Mouse (Mus musculus) heart, embryonic 14.5 days (tissue): ENCODE measurements at regions not wholly inside any gene's neighbourhood (a gene's known extent, or its start where the extent isn't known, plus 50 kb on each side); places are given as distances from the start of the nearest gene placed in this dataset.
"Not testable (repeated sequence)": the region's sequence is repeated elsewhere in the genome, so short reads cannot be mapped to it uniquely, and the experiment has no call there.

ENCODE experiments used
- ATAC-seq: fragments of 200-750 bp; cut with Nextera tagmentation; 2 replicates; pipeline ENCODE4 v1.8.0; 2017; ENCODE audit warnings: low read depth, moderate TSS enrichment; ENCODE audit not compliant: insufficient number of reproducible peaks, insufficient read depth, low FRiP score
- H3K27ac ChIP-seq, 2 experiments: fragments of 200-500 bp in 1 of 2; fragments of 300-500 bp in 1 of 2; sonication (generic) in 1 of 2; replicated peaks in 1 of 2; 2 replicates each; pipeline ENCODE4 v1.5.1; 2012 to 2014; ENCODE audit warnings: low read depth in 2 of 2, low read length in 2 of 2, control low read depth in 1 of 2, mild to moderate bottlenecking in 1 of 2, mixed read lengths in 1 of 2; ENCODE audit not compliant: control insufficient read depth in 1 of 2, insufficient read depth in 1 of 2
- H3K27me3 ChIP-seq: fragments of 300-500 bp; sonication (generic); 2 replicates; pipeline ENCODE4 v1.6.1; 2014; ENCODE audit warnings: mild to moderate bottlenecking, low read length, control low read depth; ENCODE audit not compliant: control insufficient read depth, insufficient read depth
- H3K36me3 ChIP-seq: fragments of 300-500 bp; sonication (generic); 2 replicates; pipeline ENCODE4 v1.6.1; 2014; ENCODE audit warnings: mild to moderate bottlenecking, control low read depth, low read length, mixed read lengths; ENCODE audit not compliant: control insufficient read depth, insufficient read depth
- H3K4me1 ChIP-seq, 2 experiments: fragments of 200-500 bp in 1 of 2; fragments of 300-500 bp in 1 of 2; sonication (generic) in 1 of 2; 2 replicates each; pipeline ENCODE4 v1.6.1; 2012 to 2014; ENCODE audit warnings: low read length in 2 of 2, control low read depth in 1 of 2, mixed read lengths in 1 of 2; ENCODE audit not compliant: control insufficient read depth in 2 of 2, insufficient read depth in 2 of 2
- H3K4me2 ChIP-seq: fragments of 300-500 bp; sonication (generic); 2 replicates; pipeline ENCODE4 v1.6.1; 2014; ENCODE audit warnings: mild to moderate bottlenecking, low read length
- H3K4me3 ChIP-seq, 2 experiments: fragments of 200-500 bp in 1 of 2; fragments of 300-500 bp in 1 of 2; sonication (generic) in 1 of 2; 2 replicates each; pipeline ENCODE4 v1.5.1; 2012 to 2014; ENCODE audit warnings: low read length in 2 of 2, mild to moderate bottlenecking in 2 of 2, control low read depth in 1 of 2, low read depth in 1 of 2, moderate library complexity in 1 of 2; ENCODE audit not compliant: control insufficient read depth in 1 of 2, insufficient read depth in 1 of 2
- H3K9ac ChIP-seq: fragments of 300-500 bp; sonication (generic); 2 replicates; pipeline ENCODE4 v1.6.1; 2014; ENCODE audit warnings: mild to moderate bottlenecking, low read length
- H3K9me3 ChIP-seq: fragments of 300-500 bp; sonication (generic); 2 replicates; pipeline ENCODE4 v1.6.1; 2016; ENCODE audit warnings: low read length, control low read depth; ENCODE audit not compliant: control insufficient read depth
- WGBS: fragments of 180-500 bp; shearing (Covaris S2); extraction: QIAGEN DNeasy Blood & Tissue Kit; methylation state at CpG from one replicate; pipeline ENCODE4 v1.1.7; 2014; 5-methylcytosine and 5-hydroxymethylcytosine counted together

- 53% methylated on average over 1 of the region's 1 CpGs for WGBS
- H3K9ac ChIP-seq = no peak overlapping the region
- no peak for ATAC-seq
- no peaks in the 10 kb centered on the region for H3K36me3 ChIP-seq
- H3K4me1 ChIP-seq = peaks cover 16 to 24% of the 10 kb centered on the region in 2 experiments
- no peak overlapping the region for H3K4me3 ChIP-seq
- H3K9me3 ChIP-seq = no peaks in the 10 kb centered on the region
- no peaks in the 10 kb centered on the region; the same call in 1 of the 2 replicates for H3K27me3 ChIP-seq
- H3K27ac ChIP-seq = no peak overlapping the region
- no peak overlapping the region for H3K4me2 ChIP-seq
Measured at GRCm38 (mm10) chr10:111603166-111603565, 97.1 kb downstream of the Phlda1 start.

GRCm38 (mm10) chr10:111607381-111607780, 101.3 kb downstream of the Phlda1 start:
- not testable (repeated sequence) for H3K4me3 ChIP-seq, ATAC-seq, H3K9me3 ChIP-seq, H3K4me1 ChIP-seq, H3K27me3 ChIP-seq, H3K27ac ChIP-seq, H3K36me3 ChIP-seq, H3K4me2 ChIP-seq, H3K9ac ChIP-seq
- WGBS = 66% methylated on average over 2 of the region's 2 CpGs

GRCm38 (mm10) chr10:111608385-111609093, 102.5 kb downstream of the Phlda1 start:
- Histone ChIP-seq H3K4me2 (no peak overlapping the region), H3K27ac (no peak overlapping the region), H3K36me3 (no peaks in the 10 kb centered on the region), H3K9ac (no peak overlapping the region), H3K4me1 (no peaks in the 10 kb centered on the region), H3K9me3 (no peaks in the 10 kb centered on the region), H3K27me3 (no peaks in the 10 kb centered on the region), H3K4me3 (no peak overlapping the region)
- ATAC-seq = no peak
- WGBS = 73% methylated on average over 9 of the region's 9 CpGs

GRCm38 (mm10) chr10:111609889-111610288, 103.8 kb downstream of the Phlda1 start:
- WGBS = 83% methylated on average over 2 of the region's 2 CpGs
- H3K27ac ChIP-seq = no peak overlapping the region
- no peak for ATAC-seq

GRCm38 (mm10) chr10:111619627-111620270, 113.7 kb downstream of the Phlda1 start:
- Histone ChIP-seq H3K4me3 (no peak overlapping the region), H3K9ac (no peak overlapping the region), H3K27ac (no peak overlapping the region), H3K27me3 (no peaks in the 10 kb centered on the region), H3K9me3 (no peaks in the 10 kb centered on the region), H3K4me2 (no peak overlapping the region), H3K4me1 (0 out of 4 replicates have a peak, but pooled peaks cover 0 to 4% of the 10 kb centered on the region in 2 experiments), H3K36me3 (no peaks in the 10 kb centered on the region)
- 67% methylated on average over 10 of the region's 11 CpGs for WGBS
- ATAC-seq = no peak

More at GRCm38 (mm10) chr10:111609889-111610288, 103.8 kb downstream of the Phlda1 start:
- Histone ChIP-seq H3K9ac (no peak overlapping the region), H3K4me2 (no peak overlapping the region), H3K36me3 (no peaks in the 10 kb centered on the region), H3K27me3 (no peaks in the 10 kb centered on the region), H3K4me3 (no peak overlapping the region), H3K9me3 (no peaks in the 10 kb centered on the region), H3K4me1 (no peaks in the 10 kb centered on the region)

GRCm38 (mm10) chr10:111620927-111621676, 115.0 kb downstream of the Phlda1 start:
- Histone ChIP-seq H3K4me3 (no peak overlapping the region), H3K9me3 (no peaks in the 10 kb centered on the region), H3K36me3 (no peaks in the 10 kb centered on the region), H3K4me1 (0 out of 4 replicates have a peak, but pooled peaks cover 0 to 4% of the 10 kb centered on the region in 2 experiments), H3K9ac (no peak overlapping the region), H3K27ac (no peak overlapping the region), H3K27me3 (no peaks in the 10 kb centered on the region), H3K4me2 (no peak overlapping the region)
- no peak for ATAC-seq
- 71% methylated on average over 11 of the region's 11 CpGs for WGBS

GRCm38 (mm10) chr10:111622789-111623188, 116.7 kb downstream of the Phlda1 start:
- no peak overlapping the region for H3K4me3 ChIP-seq
- H3K27ac ChIP-seq = no peak overlapping the region
- ATAC-seq = no peak
- 49% methylated on average over 4 of the region's 4 CpGs for WGBS
- no peaks in the 10 kb centered on the region for H3K9me3 ChIP-seq
- H3K4me2 ChIP-seq = no peak overlapping the region
- H3K27me3 ChIP-seq = no peaks in the 10 kb centered on the region
- 0 out of 4 replicates have a peak, but pooled peaks cover 0 to 4% of the 10 kb centered on the region in 2 experiments for H3K4me1 ChIP-seq
- no peaks in the 10 kb centered on the region for H3K36me3 ChIP-seq
- no peak overlapping the region for H3K9ac ChIP-seq
